Mouse (Mus musculus): ENCODE data around the gene Nhej1.

Nhej1 gene

GRCm38 (mm10) chr1:75124346-75125321 is at the start of gene Nhej1:
Gene Nhej1, minus strand, starts transcription at chr1:75125200.
- DNase-seq (ENCODE audit: low spot score): peak; percentile 97

DNA sequence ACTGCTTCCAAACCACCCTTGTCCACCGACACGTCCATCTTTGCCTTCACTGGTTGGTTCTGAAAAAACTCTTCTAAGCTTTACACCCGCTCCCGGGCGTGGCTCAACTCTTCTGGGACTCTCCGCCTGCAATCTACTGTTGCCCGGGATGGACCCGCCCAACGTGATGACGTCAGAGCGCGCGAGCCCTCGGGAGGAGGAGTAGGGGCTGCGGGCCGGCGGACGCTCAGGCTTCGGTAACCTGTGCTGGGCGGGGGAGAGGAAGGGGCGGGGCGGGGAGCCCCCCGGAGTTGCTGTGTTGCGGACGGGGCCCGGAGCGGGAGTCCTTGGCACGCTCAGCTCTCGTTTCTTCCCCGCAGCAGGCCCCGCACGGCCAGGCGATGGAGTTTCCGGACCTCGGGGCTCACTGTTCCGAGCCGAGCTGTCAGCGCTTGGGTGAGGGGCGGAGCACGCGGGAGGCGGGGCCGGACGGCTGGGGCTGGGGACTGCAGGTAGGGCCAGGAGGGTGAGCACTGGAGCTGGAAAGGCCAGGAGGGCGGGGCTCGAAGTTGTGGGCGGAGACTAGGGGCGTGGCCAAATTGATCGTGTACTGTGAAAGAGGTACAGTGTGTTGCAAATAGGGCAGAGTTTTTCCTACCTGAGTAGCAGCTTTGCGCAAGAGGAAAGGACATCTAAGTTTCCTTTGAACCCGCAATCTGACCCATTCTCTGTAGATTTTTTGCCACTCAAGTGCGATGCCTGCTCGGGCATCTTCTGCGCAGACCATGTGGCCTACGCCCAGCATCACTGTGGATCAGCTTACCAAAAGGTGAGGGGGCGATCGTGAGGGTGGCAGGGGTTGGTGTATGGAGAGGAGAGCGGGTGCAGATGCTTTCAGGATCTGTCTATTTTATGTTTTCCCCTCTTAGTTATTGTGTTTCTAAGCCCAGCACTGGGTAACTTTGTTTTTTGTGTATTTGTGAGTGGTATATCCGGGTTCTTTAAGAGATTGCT is 43.8 kb upstream of the Nhej1 start, which contains the start of gene Zfand2b:
Gene Zfand2b, plus strand, starts transcription at position 175 of the 993 bp plus-strand sequence.
- DNase-seq (ENCODE audit: low spot score): peak; percentile 97

- DNase-seq (ENCODE audit: low spot score): no peak
Observed at GRCm38 (mm10) chr1:75168093-75168471, 43.1 kb upstream of the Nhej1 start.

GRCm38 (mm10) chr1:75160256-75160617 is 35.2 kb upstream of the Nhej1 start:
- DNase-seq (ENCODE audit: low spot score): no peak

DNA sequence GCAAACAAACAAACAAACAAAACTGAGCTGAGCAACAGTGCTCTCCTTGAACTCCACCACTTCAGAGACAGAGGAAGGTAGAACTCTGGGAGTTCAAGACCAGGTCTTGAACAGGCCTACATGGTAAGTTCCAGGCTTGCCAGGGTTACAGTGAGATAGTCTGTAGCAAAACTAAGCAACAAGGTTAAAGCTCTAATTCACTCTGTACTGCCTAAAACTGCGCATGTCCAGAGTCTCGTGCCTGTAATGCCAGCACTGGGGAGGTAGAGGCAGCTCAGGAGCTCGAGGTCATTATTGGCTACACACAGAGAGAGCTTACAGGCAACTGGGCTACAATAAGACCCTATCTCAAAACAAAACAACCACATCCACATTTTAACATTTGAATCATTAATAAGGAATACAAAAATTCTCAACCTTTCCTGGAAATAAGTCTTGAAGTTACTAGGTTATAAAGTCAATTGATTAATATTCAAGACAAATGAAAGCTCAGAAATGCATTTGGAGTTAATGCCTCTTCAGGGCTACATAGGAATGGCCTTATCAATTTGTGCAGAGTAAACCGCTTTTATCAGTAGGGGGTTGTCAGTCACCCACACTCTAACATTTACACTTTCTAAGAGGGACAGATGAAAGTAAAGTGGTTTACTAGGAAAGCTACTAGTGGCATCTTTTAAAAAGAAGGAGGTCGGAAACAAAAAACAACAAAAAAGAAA is 34.7 kb upstream of the Nhej1 start:
- DNase-seq (ENCODE audit: low spot score): no peak

GRCm38 (mm10) chr1:75158990-75159389 is 34.0 kb upstream of the Nhej1 start:
- DNase-seq (ENCODE audit: low spot score): no peak

GRCm38 (mm10) chr1:75155837-75156236 is 30.8 kb upstream of the Nhej1 start:
- DNase-seq (ENCODE audit: low spot score): no peak

DNA sequence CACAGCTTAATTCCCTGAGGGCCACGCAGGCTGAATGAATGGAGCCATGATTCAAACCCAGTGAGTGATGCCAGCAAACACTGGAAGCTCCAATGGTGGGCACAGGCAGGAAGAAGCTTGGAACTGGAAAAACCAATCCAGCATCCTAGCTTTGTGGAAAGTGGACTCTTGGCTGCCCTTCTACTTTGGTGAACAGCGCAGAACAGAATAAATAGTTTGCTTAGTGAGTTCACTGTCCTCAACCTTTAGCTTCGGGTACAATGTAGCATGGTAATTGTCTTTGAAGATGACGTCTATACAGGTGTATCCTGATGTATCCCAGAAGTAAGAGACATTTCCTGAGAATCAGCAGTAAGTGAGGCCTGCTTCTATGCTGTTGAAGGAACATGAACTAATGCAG is 23.7 kb upstream of the Nhej1 start:
- no peak for DNase-seq (ENCODE audit: low spot score)

- DNase-seq (ENCODE audit: low spot score): no peak
Observed at GRCm38 (mm10) chr1:75147411-75148135, 22.6 kb upstream of the Nhej1 start.

GRCm38 (mm10) chr1:75145589-75145988 is 20.6 kb upstream of the Nhej1 start:
- no peak for DNase-seq (ENCODE audit: low spot score)

GRCm38 (mm10) chr1:75142301-75143261 is 17.6 kb upstream of the Nhej1 start, which contains the start of the genes Cnppd1 and Retreg2:
Gene Cnppd1, minus strand, starts transcription at chr1:75142711.
Gene Retreg2, plus strand, starts transcription at chr1:75142778.
- DNase-seq (ENCODE audit: low spot score): peak; percentile 98

DNA sequence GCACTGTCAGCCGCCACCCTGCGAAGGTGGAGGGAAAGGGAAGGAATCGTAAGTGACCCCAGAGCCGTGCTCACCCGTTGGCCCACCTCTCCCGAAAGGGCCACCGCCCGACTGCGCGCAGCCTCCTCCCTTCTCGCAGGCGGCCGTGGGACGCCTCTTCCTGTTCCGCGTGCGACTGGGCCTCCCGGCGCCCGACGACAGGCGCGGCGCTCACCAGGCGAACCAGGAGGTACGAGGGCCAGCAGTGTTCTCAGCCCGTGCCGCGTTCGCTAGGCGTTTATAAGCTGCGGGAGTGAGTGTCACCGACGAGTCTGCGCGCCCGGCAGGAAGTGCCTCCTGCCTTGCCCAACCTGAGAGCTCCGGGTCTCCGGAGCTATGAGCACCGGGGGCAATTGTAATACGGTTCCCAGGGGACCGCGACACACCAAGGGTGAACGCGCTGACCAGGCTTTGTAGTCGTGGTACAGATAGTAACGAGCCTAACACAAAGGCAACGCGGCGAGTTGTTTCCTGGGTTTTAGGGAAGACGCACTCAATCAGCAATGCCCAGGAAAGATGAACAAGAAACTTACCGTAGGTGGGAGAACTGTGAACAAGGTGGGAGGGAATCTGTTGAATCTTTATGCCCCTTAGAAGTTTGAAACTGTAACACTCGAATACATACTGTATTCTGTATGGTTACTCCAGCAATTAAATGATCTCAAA is 16.6 kb upstream of the Nhej1 start:
- peak; percentile 71 for DNase-seq (ENCODE audit: low spot score)

GRCm38 (mm10) chr1:75140601-75141190 is 15.7 kb upstream of the Nhej1 start:
- DNase-seq (ENCODE audit: low spot score): no peak

DNA sequence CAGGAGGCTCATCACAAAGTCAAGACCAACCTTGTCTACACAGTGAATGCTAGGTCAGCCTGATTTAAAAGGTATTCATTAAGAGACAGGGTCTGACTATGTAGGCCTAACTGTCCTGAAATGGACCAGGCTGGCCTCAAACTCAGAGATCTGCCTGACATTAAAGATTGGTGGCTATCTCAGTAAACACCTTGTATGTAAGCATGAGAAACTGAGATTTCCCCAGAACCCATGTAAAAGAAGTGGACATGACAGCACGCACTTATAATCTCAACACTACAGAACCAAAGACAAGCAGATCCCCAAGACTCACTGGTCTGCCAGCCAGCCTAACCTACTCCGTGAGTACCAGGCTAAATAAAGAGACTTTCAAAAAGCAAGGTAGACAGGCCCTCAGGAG is 13.4 kb upstream of the Nhej1 start:
- no peak for DNase-seq (ENCODE audit: low spot score)

- no peak for DNase-seq (ENCODE audit: low spot score)
Observed at GRCm38 (mm10) chr1:75136730-75137129, 11.7 kb upstream of the Nhej1 start.

DNA sequence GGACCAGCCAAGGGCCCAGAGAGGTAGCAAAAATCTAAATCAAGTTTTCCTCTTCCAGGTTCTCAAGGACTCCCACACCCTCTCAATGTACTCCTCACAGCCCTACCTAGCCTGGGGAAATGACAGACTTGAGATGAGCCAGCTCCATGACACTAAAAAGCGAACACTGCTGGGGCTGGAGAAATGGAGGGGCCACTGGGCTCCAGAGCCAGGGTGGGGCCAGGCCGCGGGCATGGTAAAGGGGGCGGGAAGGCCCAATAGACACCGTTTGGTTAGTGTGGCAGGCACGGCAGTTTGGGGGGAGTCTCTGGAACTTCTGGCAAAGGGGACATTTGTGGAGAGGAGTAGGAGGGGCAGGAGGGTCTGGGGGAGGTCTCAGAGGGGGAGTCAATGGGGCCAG is 11.3 kb upstream of the Nhej1 start:
- DNase-seq (ENCODE audit: low spot score): no peak

DNA sequence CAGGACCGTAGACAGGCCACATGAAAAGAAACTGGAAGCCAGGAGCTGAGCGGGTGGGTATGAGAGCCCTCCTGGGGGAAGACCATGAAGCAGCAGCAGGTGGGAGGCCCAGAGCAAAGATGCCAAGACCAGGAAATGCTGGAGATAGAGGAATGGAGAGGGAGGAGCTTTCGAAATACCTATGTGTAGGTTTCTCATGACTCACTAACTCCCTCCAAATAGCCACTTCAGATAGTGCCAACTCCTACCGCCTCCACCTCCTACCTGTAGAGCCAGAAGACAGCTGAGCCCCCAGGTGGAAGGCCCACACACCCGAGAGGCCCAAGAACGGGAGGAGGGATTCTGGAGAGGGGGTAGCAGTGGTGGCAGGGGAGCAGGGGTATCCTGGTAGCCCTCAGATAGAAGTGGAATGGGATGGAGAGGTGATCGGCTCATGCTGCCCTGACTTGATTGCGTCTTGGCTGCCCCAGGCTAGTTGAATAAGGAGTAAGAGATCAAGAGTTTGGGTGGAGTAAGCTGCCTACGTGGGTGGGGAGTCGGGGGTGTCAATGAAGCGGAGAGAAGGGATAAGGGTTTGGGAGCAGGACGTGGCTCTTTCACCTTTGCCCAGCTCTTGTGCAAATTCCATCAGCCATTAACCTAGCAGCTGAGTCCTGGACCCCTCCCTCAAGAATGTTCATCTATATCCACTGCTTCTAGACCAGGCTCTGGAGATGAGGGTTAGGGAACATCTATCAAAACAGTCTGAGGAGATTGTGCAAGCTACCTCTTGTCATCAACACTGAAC is 8.6 kb upstream of the Nhej1 start, which contains the start of gene Slc23a3:
Gene Slc23a3, minus strand, starts transcription at position 470 of the 787 bp plus-strand sequence.
- DNase-seq (ENCODE audit: low spot score): no peak

DNA sequence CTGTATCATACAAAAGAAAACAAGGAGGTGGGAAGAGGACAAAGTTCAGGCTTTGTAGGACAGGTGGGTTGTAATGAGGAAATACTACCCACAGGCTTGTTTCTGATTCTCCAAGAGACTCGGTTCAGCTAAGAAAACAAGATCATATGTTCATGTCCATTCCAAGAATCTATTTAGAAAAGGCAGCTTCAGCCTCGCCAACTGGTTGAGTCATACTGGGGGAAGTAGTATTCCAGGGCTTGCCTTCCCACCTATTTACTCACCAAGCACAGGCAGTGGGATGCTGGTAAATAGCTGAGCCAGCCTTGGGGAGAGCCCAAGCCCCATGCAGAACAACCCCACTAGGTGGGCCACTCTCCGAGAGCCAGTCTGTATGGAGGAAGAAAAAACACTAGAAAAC is 3.6 kb upstream of the Nhej1 start:
- no peak for DNase-seq (ENCODE audit: low spot score)

All from spleen, adult 12 weeks (tissue).